Mouse (Mus musculus) E14TG2a.4 (cell line): ENCODE measurements around the gene Myrip.

Source experiments
- H3K27me3 ChIP-seq: 2 replicates; pipeline ENCODE4 v1.6.1; 2014; ENCODE audit warnings: low read length, control low read depth; ENCODE audit not compliant: insufficient read depth
- H3K36me3 ChIP-seq: 2 replicates; pipeline ENCODE4 v1.6.1; 2014; ENCODE audit warnings: low read length, control low read depth; ENCODE audit not compliant: insufficient read depth
- H3K4me1 ChIP-seq: replicated peaks from 2 replicates; pipeline ENCODE4 v1.6.1; 2014; ENCODE audit warnings: low read depth, low read length, control low read depth
- H3K4me3 ChIP-seq: replicated peaks from 2 replicates; pipeline ENCODE4 v1.5.1; 2014; ENCODE audit warnings: mild to moderate bottlenecking, low read length
- H3K9me3 ChIP-seq: 2 replicates; pipeline ENCODE4 v1.6.1; 2014; ENCODE audit warnings: low read length, control low read depth
- CTCF ChIP-seq: conservative IDR thresholded peaks from 2 replicates; pipeline ENCODE4 v1.5.1; 2014; ENCODE audit warnings: low read length
- NANOG ChIP-seq: IDR thresholded peaks from 2 replicates; pipeline ENCODE4 v1.6.1; 2014; ENCODE audit warnings: borderline replicate concordance, low read length, mixed read lengths
- POU5F1 ChIP-seq: IDR thresholded peaks from 2 replicates; pipeline ENCODE4 v1.6.1; 2014; ENCODE audit warnings: low read length, borderline replicate concordance

Myrip gene

GRCm38 (mm10) chr9:120521161-120521560 lies 219.8 kb downstream of the Myrip start:
- no peak for TF ChIP-seq POU5F1
- TF ChIP-seq CTCF: no peak
- TF ChIP-seq NANOG: no peak
- peaks cover 12% of the 10 kb centered on the region for H3K4me1 ChIP-seq

More at GRCm38 (mm10) chr9:120521161-120521560, 219.8 kb downstream of the Myrip start:
- Histone ChIP-seq H3K9me3 (no peaks in the 10 kb centered on the region), H3K36me3 (no peaks in the 10 kb centered on the region), H3K4me3 (no peak overlapping the region), H3K27me3 (peaks cover 12% of the 10 kb centered on the region; the same call in 1 of the 2 replicates)
